Mouse (Mus musculus) cortical plate, adult 2 months (tissue): ENCODE results near the gene Kirrel2.

ENCODE experiments used
- CTCF ChIP-seq: fragments of 200-500 bp; IDR thresholded peaks from 2 replicates; pipeline ENCODE4 v1.5.1; 2011; ENCODE audit warnings: mild to moderate bottlenecking, control low read depth, low read length; ENCODE audit not compliant: insufficient read depth; ENCODE audit errors: extremely low read depth
- POLR2A ChIP-seq: fragments of 200-500 bp; IDR thresholded peaks from 2 replicates; pipeline ENCODE4 v1.6.1; 2011; ENCODE audit warnings: mild to moderate bottlenecking, low read length, control low read depth; ENCODE audit not compliant: insufficient read depth; ENCODE audit errors: extremely low read depth

GRCm38 (mm10) chr7:30421175-30421889 lies 36.2 kb downstream of the Kirrel2 start, which contains the start of gene Nfkbid:
- no peak for TF ChIP-seq CTCF
- no peak for TF ChIP-seq POLR2A
